Comparison of ENCODE assay signal across 8 mouse cellular contexts in genomic region chr15:78877810-78878390, GRCm38 (mm10). TPM values are rescaled to one million over a fixed set of nuclear protein-coding genes. Genes with fewer than 3 reads are reported as not detected.
A peak's percentile ranks its signal among the peaks of the same experiment; 100 is the strongest.
DNase-seq lines count a peak whose midpoint lies in the region; ATAC-seq and TF ChIP-seq lines count a peak whose summit lies in the region.

No protein-coding gene starts in this region.

- peak; percentile 1; the same call in 1 of the 2 replicates for ATAC-seq in lung, embryonic 14.5 days (ENCODE audit: insufficient read depth)
- peak; percentile 19 for ATAC-seq in embryonic facial prominence, embryonic 12.5 days (ENCODE audit: insufficient number of reproducible peaks, insufficient read depth, low FRiP score, low TSS enrichment)
- no peak; the same call in 1 of the 2 replicates for ATAC-seq in hindbrain, embryonic 15.5 days (ENCODE audit: low FRiP score, low read depth)

- H3K27ac ChIP-seq in lung, embryonic 14.5 days (ENCODE audit: low read depth): peak overlapping the region; percentile 99
- H3K27ac ChIP-seq in embryonic facial prominence, embryonic 12.5 days: peak overlapping the region; percentile 99
- peak overlapping the region; percentile 100 for H3K27ac ChIP-seq in hindbrain, embryonic 15.5 days (replicated peaks)

- TF ChIP-seq CTCF in lung, embryonic 14.5 days (IDR thresholded peaks at IDR 0.05; ENCODE audit: low read depth): no peak; the same call in 1 of the 2 replicates

- DNase-seq in lung, embryonic 14.5 days: peak; percentile 52
- no peak for DNase-seq in lung, postnatal 14 days
- DNase-seq in lung, postnatal 10 days: peak; percentile 48
- DNase-seq in ovary, postnatal 14 days (ENCODE audit: low spot score): no peak
- DNase-seq in ovary, postnatal 10 days (ENCODE audit: low spot score): no peak
- DNase-seq in T-cell, adult 2 months (ENCODE audit: low spot score): no peak

- peak overlapping the region; percentile 72 for H3K4me3 ChIP-seq in lung, embryonic 14.5 days (ENCODE audit: low read depth, low read length)
- peak overlapping the region; percentile 74 for H3K4me3 ChIP-seq in embryonic facial prominence, embryonic 12.5 days
- peak overlapping the region; percentile 90 for H3K4me3 ChIP-seq in hindbrain, embryonic 15.5 days

- peaks cover 6% of the 10 kb centered on the region; the same call in 1 of the 2 replicates for H3K4me1 ChIP-seq in lung, embryonic 14.5 days (ENCODE audit: insufficient read depth)
- peaks cover 31% of the 10 kb centered on the region for H3K4me1 ChIP-seq in embryonic facial prominence, embryonic 12.5 days
- peaks cover 31% of the 10 kb centered on the region for H3K4me1 ChIP-seq in hindbrain, embryonic 15.5 days (replicated peaks)

- peak overlapping the region; percentile 78 for H3K4me2 ChIP-seq in lung, embryonic 14.5 days
- peak overlapping the region; percentile 86 for H3K4me2 ChIP-seq in embryonic facial prominence, embryonic 12.5 days (replicated peaks)
- H3K4me2 ChIP-seq in hindbrain, embryonic 15.5 days: peak overlapping the region; percentile 75

- no peaks in the 10 kb centered on the region for H3K9me3 ChIP-seq in lung, embryonic 14.5 days (ENCODE audit: low read depth, low read length)
- no peaks in the 10 kb centered on the region for H3K9me3 ChIP-seq in embryonic facial prominence, embryonic 12.5 days
- H3K9me3 ChIP-seq in hindbrain, embryonic 15.5 days: no peaks in the 10 kb centered on the region

- peak overlapping the region; percentile 84 for H3K9ac ChIP-seq in lung, embryonic 14.5 days
- H3K9ac ChIP-seq in embryonic facial prominence, embryonic 12.5 days: peak overlapping the region; percentile 87
- peak overlapping the region; percentile 87 for H3K9ac ChIP-seq in hindbrain, embryonic 15.5 days

- H3K36me3 ChIP-seq in lung, embryonic 14.5 days (ENCODE audit: insufficient read depth): peaks cover 32% of the 10 kb centered on the region
- peaks cover 16% of the 10 kb centered on the region for H3K36me3 ChIP-seq in embryonic facial prominence, embryonic 12.5 days
- peaks cover 10% of the 10 kb centered on the region; the same call in 1 of the 2 replicates for H3K36me3 ChIP-seq in hindbrain, embryonic 15.5 days

- no peaks in the 10 kb centered on the region for H3K27me3 ChIP-seq in lung, embryonic 14.5 days (ENCODE audit: insufficient read depth, low read length)
- H3K27me3 ChIP-seq in embryonic facial prominence, embryonic 12.5 days: no peaks in the 10 kb centered on the region
- no peaks in the 10 kb centered on the region for H3K27me3 ChIP-seq in hindbrain, embryonic 15.5 days

- 1% methylated on average over 17 of the region's 17 CpGs for WGBS in lung, embryonic 14.5 days
- WGBS in embryonic facial prominence, embryonic 12.5 days: 1% methylated on average over 17 of the region's 17 CpGs
- 2% methylated on average over 16 of the region's 17 CpGs for WGBS in hindbrain, embryonic 15.5 days

RNA-seq across cellular contexts. Expression of gene Gga1, which starts 0.9 kb away (rescaled TPM):
- 50.9 and 57.0 TPM in 2 replicates for polyA plus RNA-seq in lung, embryonic 14.5 days (2014; fragmentation: Nextera tagmentation; extraction: Ambion mirVana)
- polyA plus RNA-seq in embryonic facial prominence, embryonic 12.5 days (2016; fragmentation: Nextera tagmentation; extraction: Ambion mirVana): 50.0 and 51.1 TPM in 2 replicates
- polyA plus RNA-seq in hindbrain, embryonic 15.5 days (2015; fragmentation: Nextera tagmentation; extraction: Ambion mirVana): 44.7 and 51.9 TPM in 2 replicates

RNA-seq across cellular contexts. Expression of gene Gm49510, which starts 21.6 kb away (rescaled TPM):
- polyA plus RNA-seq in lung, embryonic 14.5 days (2014; fragmentation: Nextera tagmentation; extraction: Ambion mirVana): 0.18 and 0.70 TPM in 2 replicates
- polyA plus RNA-seq in embryonic facial prominence, embryonic 12.5 days (2016; fragmentation: Nextera tagmentation; extraction: Ambion mirVana): 0.29 and 1.4 TPM in 2 replicates
- polyA plus RNA-seq in hindbrain, embryonic 15.5 days (2015; fragmentation: Nextera tagmentation; extraction: Ambion mirVana): not detected in 2 replicates

RNA-seq across cellular contexts. Expression of gene Sh3bp1, which starts 21.7 kb away (rescaled TPM):
- 43.5 and 43.9 TPM in 2 replicates for polyA plus RNA-seq in lung, embryonic 14.5 days (2014; fragmentation: Nextera tagmentation; extraction: Ambion mirVana)
- polyA plus RNA-seq in embryonic facial prominence, embryonic 12.5 days (2016; fragmentation: Nextera tagmentation; extraction: Ambion mirVana): 39.4 and 42.2 TPM in 2 replicates
- 4.2 and 4.5 TPM in 2 replicates for polyA plus RNA-seq in hindbrain, embryonic 15.5 days (2015; fragmentation: Nextera tagmentation; extraction: Ambion mirVana)

RNA-seq across cellular contexts. Expression of gene Lgals2, which starts 22.6 kb away (rescaled TPM):
- 0.34 TPM in 1 of 2 replicates, not detected in the other for polyA plus RNA-seq in lung, embryonic 14.5 days (2014; fragmentation: Nextera tagmentation; extraction: Ambion mirVana)
- polyA plus RNA-seq in embryonic facial prominence, embryonic 12.5 days (2016; fragmentation: Nextera tagmentation; extraction: Ambion mirVana): not detected in 2 replicates
- 0.68 TPM in 1 of 2 replicates, not detected in the other for polyA plus RNA-seq in hindbrain, embryonic 15.5 days (2015; fragmentation: Nextera tagmentation; extraction: Ambion mirVana)

RNA-seq across cellular contexts. Expression of gene Cdc42ep1, which starts 35.5 kb away (rescaled TPM):
- polyA plus RNA-seq in lung, embryonic 14.5 days (2014; fragmentation: Nextera tagmentation; extraction: Ambion mirVana): 93.2 and 101 TPM in 2 replicates
- polyA plus RNA-seq in embryonic facial prominence, embryonic 12.5 days (2016; fragmentation: Nextera tagmentation; extraction: Ambion mirVana): 25.6 and 25.7 TPM in 2 replicates
- polyA plus RNA-seq in hindbrain, embryonic 15.5 days (2015; fragmentation: Nextera tagmentation; extraction: Ambion mirVana): 14.7 and 15.5 TPM in 2 replicates

Comparison
In these comparisons a context has a peak if more than half of its experiments do, and no peak if none do; other contexts are left out.
1. DNase-seq: peak in lung, embryonic 14.5 days (single experiment) and lung, postnatal 10 days (single experiment); none in lung, postnatal 14 days (single experiment), ovary, postnatal 14 days (single experiment), ovary, postnatal 10 days (single experiment) and T-cell, adult 2 months (single experiment).
2. Peak in every context shown above with its lines, with median percentiles within 50 percentile points of each other: H3K27ac ChIP-seq, H3K4me2 ChIP-seq, H3K4me3 ChIP-seq and H3K9ac ChIP-seq.